Mouse (Mus musculus) heart, adult 2 months (tissue): ENCODE measurements around the gene Spag16. TPM values are rescaled to one million over a fixed set of nuclear protein-coding genes. Genes with fewer than 3 reads are reported as not detected.

Source experiments
- DNase-seq, 2 experiments: peaks; one replicate each; pipeline ENCODE4 v3.0.0; 2021
- H3K27ac ChIP-seq: fragments of 200-600 bp; 2 replicates; pipeline ENCODE4 v1.8.1; 2022
- H3K27me3 ChIP-seq: fragments of 200-500 bp; 2 replicates; pipeline ENCODE4 v1.6.1; 2012; ENCODE audit warnings: mild to moderate bottlenecking, low read length, inconsistent platforms, mixed read lengths; ENCODE audit not compliant: control insufficient read depth, insufficient read depth
- H3K36me3 ChIP-seq: fragments of 200-500 bp; 2 replicates; pipeline ENCODE4 v1.6.1; 2012; ENCODE audit warnings: low read length, inconsistent platforms; ENCODE audit not compliant: control insufficient read depth, insufficient read depth
- H3K4me1 ChIP-seq: fragments of 200-500 bp; 2 replicates; pipeline ENCODE4 v1.6.1; 2011; ENCODE audit warnings: low read length; ENCODE audit not compliant: control insufficient read depth, insufficient read depth
- H3K4me3 ChIP-seq: fragments of 200-600 bp; 2 replicates; pipeline ENCODE4 v1.8.1; 2022
- H3K79me2 ChIP-seq: fragments of 200-500 bp; replicated peaks from 2 replicates; pipeline ENCODE4 v1.6.1; 2012; ENCODE audit warnings: mild to moderate bottlenecking, inconsistent platforms, low read length, moderate library complexity, mixed read lengths; ENCODE audit not compliant: control insufficient read depth, insufficient read depth
- H3K9ac ChIP-seq: fragments of 200-500 bp; 2 replicates; pipeline ENCODE4 v1.6.1; 2012; ENCODE audit warnings: low read depth, mild to moderate bottlenecking, control low read depth, inconsistent platforms, low read length, mixed read lengths
- CTCF ChIP-seq: fragments of 200-600 bp; IDR thresholded peaks from 2 replicates; pipeline ENCODE4 v1.8.1; 2022; ENCODE audit warnings: antibody characterized with exemption, mild to moderate bottlenecking, moderate library complexity
- EP300 ChIP-seq: fragments of 200-500 bp; IDR thresholded peaks from 2 replicates; pipeline ENCODE4 v1.6.1; 2011; ENCODE audit warnings: low read depth, low read length, control low read depth; ENCODE audit not compliant: insufficient read depth
- POLR2A ChIP-seq: fragments of 200-500 bp; IDR thresholded peaks from 2 replicates; pipeline ENCODE4 v1.6.1; 2011; ENCODE audit warnings: mild to moderate bottlenecking, low read depth, low read length, control low read depth; ENCODE audit not compliant: insufficient read depth
- WGBS: fragments of 180-500 bp; shearing (Covaris S2); methylation state at CpG from one replicate; pipeline ENCODE4 v1.1.7; 2018; 5-methylcytosine and 5-hydroxymethylcytosine counted together
- intact Hi-C: fragments of 180-260 bp; cut with DNase I; formaldehyde crosslinking; loops from one replicate; pipeline ENCODE4 v1.15.1; 2025
- long read RNA-seq: library from polyadenylated mRNA; stranded (forward); transcript quantifications from one replicate; pipeline ENCODE4 v2.0.0, GENCODE M21; 2021
- polyA plus RNA-seq: library from polyadenylated mRNA; depleted of rRNA; stranded (reverse); fragments of >200 nt; gene quantifications from 2 replicates; pipeline ENCODE4 v1.2.3, GENCODE M21; 2012; rRNA removed
- total RNA-seq, 2 experiments: library from RNA; stranded (reverse); gene quantifications; 2 replicates each; pipeline ENCODE4 v1.2.3; 2021

Gene Spag16
- total RNA-seq (not detected), polyA plus RNA-seq (0.47 TPM in 1 of 2 replicates, not detected in the other)
- long read RNA-seq, result 0 reads

GRCm38 (mm10) chr1:69826806-69827703 is at the start of gene Spag16:
Gene Spag16 (plus strand): TSS chr1:69826970.
- H3K27me3 ChIP-seq, result no peaks in the 10 kb centered on the region
- H3K4me3 ChIP-seq, result peak within 1 kb of the TSS; percentile 14; the same call in 1 of the 2 replicates
- 10% methylated on average over 38 of the region's 38 CpGs for WGBS
- H3K27ac ChIP-seq, result no peak within 1 kb of the TSS
- H3K4me1 ChIP-seq, result no peaks in the 10 kb centered on the region
- H3K79me2 ChIP-seq, result no peaks in the 10 kb centered on the region
- H3K36me3 ChIP-seq, result no peaks in the 10 kb centered on the region
- no peak for TF ChIP-seq EP300
- no peak for TF ChIP-seq POLR2A
- no peak for TF ChIP-seq CTCF
- intact Hi-C loops, result no loop called here
- no peak within 1 kb of the TSS for H3K9ac ChIP-seq
- peak in 1 of 2 experiments; percentile 3 for DNase-seq

- no peaks in the 10 kb centered on the region for H3K79me2 ChIP-seq
- intact Hi-C loops, result no loop called here
- peak in 1 of 2 experiments; percentile 18 for DNase-seq
- no peak overlapping the region for H3K27ac ChIP-seq
- no peaks in the 10 kb centered on the region for H3K27me3 ChIP-seq
- H3K9ac ChIP-seq, result no peak overlapping the region
- WGBS, result 4% methylated on average over 6 of the region's 6 CpGs
- TF ChIP-seq POLR2A (no peak), CTCF (peak; percentile 78)
- H3K36me3 ChIP-seq, result no peaks in the 10 kb centered on the region
- no peak overlapping the region for H3K4me3 ChIP-seq
- no peaks in the 10 kb centered on the region for H3K4me1 ChIP-seq
Observed at GRCm38 (mm10) chr1:69785129-69785528, 41.6 kb upstream of the Spag16 start.

GRCm38 (mm10) chr1:69786716-69787115 is 40.1 kb upstream of the Spag16 start:
- WGBS, result 47% methylated on average over 6 of the region's 6 CpGs

DNA sequence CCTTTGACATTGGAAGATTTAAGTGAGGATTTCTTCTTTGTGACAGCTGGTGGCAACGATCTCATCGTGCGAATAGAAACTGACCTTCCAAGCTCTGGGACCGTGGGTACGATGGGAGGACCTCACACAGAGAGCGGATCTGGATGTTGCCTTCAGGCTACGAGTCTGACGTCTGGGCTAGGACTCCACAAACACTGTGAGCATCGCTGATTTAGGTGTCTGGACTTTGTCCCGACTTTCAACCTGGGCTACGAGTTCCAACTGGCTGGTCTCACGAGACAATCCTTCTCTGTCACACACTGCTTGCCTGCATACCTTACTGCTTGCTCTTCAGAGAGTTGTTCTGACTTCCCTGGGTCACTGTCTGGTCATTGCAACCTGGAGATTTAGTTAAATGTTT is 39.4 kb upstream of the Spag16 start:
- no peak overlapping the region for H3K27ac ChIP-seq
- no peak overlapping the region for H3K4me3 ChIP-seq
- H3K79me2 ChIP-seq, result no peaks in the 10 kb centered on the region
- DNase-seq, result no peak
- H3K4me1 ChIP-seq, result no peaks in the 10 kb centered on the region
- H3K27me3 ChIP-seq, result no peaks in the 10 kb centered on the region
- H3K36me3 ChIP-seq, result no peaks in the 10 kb centered on the region
- TF ChIP-seq POLR2A, result no peak
- TF ChIP-seq CTCF, result no peak
- TF ChIP-seq EP300, result no peak
- no peak overlapping the region for H3K9ac ChIP-seq
- 53% methylated on average over 12 of the region's 12 CpGs for WGBS
- intact Hi-C loops, result no loop called here

More at GRCm38 (mm10) chr1:69786716-69787115, 40.1 kb upstream of the Spag16 start:
- Histone ChIP-seq H3K9ac (no peak overlapping the region), H3K36me3 (no peaks in the 10 kb centered on the region), H3K4me1 (no peaks in the 10 kb centered on the region), H3K4me3 (no peak overlapping the region), H3K79me2 (no peaks in the 10 kb centered on the region), H3K27ac (no peak overlapping the region), H3K27me3 (no peaks in the 10 kb centered on the region)
- intact Hi-C loops, result no loop called here
- no peak for DNase-seq
- no peak for TF ChIP-seq CTCF
- TF ChIP-seq EP300, result no peak
- TF ChIP-seq POLR2A, result no peak

DNA sequence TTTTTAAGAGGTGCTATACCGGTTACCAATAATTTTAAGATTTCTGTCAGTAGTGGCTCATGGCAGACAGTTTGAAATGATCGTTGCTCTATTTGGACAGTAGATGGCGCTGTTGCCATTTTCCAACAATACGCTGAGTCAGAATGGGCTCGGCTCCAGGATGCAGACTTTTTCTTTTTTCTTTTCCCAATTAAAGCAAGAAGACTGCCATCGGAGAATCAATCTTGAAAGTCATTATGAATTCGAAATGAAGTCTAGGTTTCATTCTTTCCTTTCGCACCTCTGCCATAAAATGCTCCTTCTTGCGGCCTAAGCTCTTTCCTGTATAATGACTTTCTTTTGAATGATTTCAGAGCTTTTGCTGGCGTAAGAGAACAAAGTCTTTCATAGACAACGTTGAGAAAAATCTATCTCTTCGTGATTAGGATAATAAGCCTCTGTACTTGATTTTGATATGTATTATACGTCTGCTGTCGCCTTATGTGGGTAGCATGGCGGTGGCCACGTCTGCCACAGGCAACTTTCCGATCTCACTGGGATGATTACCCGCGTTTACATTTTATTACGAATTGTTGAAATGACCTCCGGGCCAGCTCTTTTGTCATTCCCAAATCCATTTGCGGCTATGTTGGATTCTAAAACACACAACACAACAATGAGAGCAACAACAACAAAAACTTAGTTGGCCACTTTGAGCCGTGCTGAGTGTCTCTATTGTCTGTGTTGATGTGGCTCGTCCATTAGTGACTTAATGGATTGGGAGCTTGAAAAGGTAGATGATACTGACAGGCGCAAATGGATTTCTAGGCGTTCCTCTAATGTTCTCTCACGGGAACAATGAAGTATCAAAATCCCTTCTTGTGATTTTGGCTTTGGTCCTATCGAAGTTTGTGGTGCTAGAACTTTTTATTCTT is 36.2 kb upstream of the Spag16 start:
- H3K4me3 ChIP-seq, result no peak overlapping the region

More for the DNA sequence above, 36.2 kb upstream of the Spag16 start:
- Histone ChIP-seq H3K4me1 (no peaks in the 10 kb centered on the region), H3K27ac (no peak overlapping the region), H3K36me3 (no peaks in the 10 kb centered on the region), H3K9ac (no peak overlapping the region), H3K27me3 (no peaks in the 10 kb centered on the region), H3K79me2 (no peaks in the 10 kb centered on the region)
- 48% methylated on average over 28 of the region's 28 CpGs for whole genome bisulfite sequencing
- peak; percentile 17 to 40 for DNase-seq
- intact Hi-C loops, result no loop called here
- TF ChIP-seq CTCF (peak; percentile 85), EP300 (no peak)
